Mouse (Mus musculus) liver, postnatal 0 days (tissue): Measurements from ENCODE around the gene Pnliprp2.

Experiments used
- CTCF ChIP-seq: sonication (generic); IDR thresholded peaks from 2 replicates; pipeline ENCODE4 v1.5.1; 2016; ENCODE audit warnings: antibody characterized with exemption, low read depth
- EP300 ChIP-seq: IDR thresholded peaks from 2 replicates; pipeline ENCODE4 v1.6.1; 2016; ENCODE audit warnings: antibody characterized with exemption, low read depth, mild to moderate bottlenecking

DNA sequence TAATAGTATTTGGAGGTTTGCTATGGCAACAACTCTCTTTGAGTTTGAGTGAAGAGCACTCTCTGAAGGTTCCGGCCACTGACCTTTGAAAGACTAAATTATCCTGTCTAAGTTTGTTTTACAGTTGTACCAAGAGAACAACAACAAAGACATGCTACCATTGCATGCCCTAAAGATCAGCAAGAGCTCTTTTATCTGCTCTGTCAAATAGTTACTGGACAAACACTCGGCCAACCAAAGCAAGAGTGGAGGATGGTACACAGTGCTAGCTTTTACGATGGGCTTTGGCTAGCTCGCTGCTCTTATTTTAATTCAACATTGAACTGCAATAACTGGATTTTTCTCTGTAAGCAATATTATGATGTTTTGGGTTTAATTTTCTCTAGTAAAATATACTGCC is 41.6 kb upstream of the Pnliprp2 start:
- TF ChIP-seq EP300 (no peak), CTCF (no peak)
